Mouse (Mus musculus) natural killer cell, adult 2 months (primary cell): ENCODE data around the gene Sf3b6.
"Not testable (repeated sequence)": the region's sequence is repeated elsewhere in the genome, so short reads cannot be mapped to it uniquely, and the experiment has no call there.

ENCODE experiments used
- DNase-seq, 2 experiments: peaks; one replicate each; pipeline ENCODE4 v3.0.0; 2022; ENCODE audit warnings: low spot score in 2 of 2

The Sf3b6 gene

GRCm38 (mm10) chr12:4817361-4818101, at the start of gene Sf3b6:
Gene Sf3b6 (plus strand): TSS chr12:4817544.
- peak; percentile 99 for DNase-seq

- peak; percentile 90 to 92 for DNase-seq
Measured at GRCm38 (mm10) chr12:4768492-4769332, 48.6 kb upstream of the Sf3b6 start, which contains the start of the genes Pfn4 and Fam228b. Gene Pfn4 (plus strand): TSS chr12:4769022. Gene Fam228b (minus strand): TSS chr12:4769267.

GRCm38 (mm10) chr12:4769333-4769723, 48.0 kb upstream of the Sf3b6 start:
- no peak for DNase-seq

- no peak for DNase-seq
Measured at GRCm38 (mm10) chr12:4774895-4775587, 42.3 kb upstream of the Sf3b6 start.

- DNase-seq, result no peak
Measured at GRCm38 (mm10) chr12:4775588-4775949, 41.8 kb upstream of the Sf3b6 start.

GRCm38 (mm10) chr12:4777734-4778133, 39.6 kb upstream of the Sf3b6 start:
- no peak for DNase-seq

GRCm38 (mm10) chr12:4780245-4780644, 37.1 kb upstream of the Sf3b6 start:
- no peak for DNase-seq

GRCm38 (mm10) chr12:4781270-4781669, 36.1 kb upstream of the Sf3b6 start:
- no peak for DNase-seq

- DNase-seq, result not testable (repeated sequence)
Measured at GRCm38 (mm10) chr12:4781725-4782404, 35.5 kb upstream of the Sf3b6 start.

GRCm38 (mm10) chr12:4783598-4783997, 33.7 kb upstream of the Sf3b6 start:
- no peak for DNase-seq

- no peak for DNase-seq
Measured at GRCm38 (mm10) chr12:4784466-4784865, 32.9 kb upstream of the Sf3b6 start.

GRCm38 (mm10) chr12:4788128-4788527, 29.2 kb upstream of the Sf3b6 start:
- not testable (repeated sequence) for DNase-seq

- no peak for DNase-seq
Measured at GRCm38 (mm10) chr12:4793718-4794117, 23.6 kb upstream of the Sf3b6 start.

GRCm38 (mm10) chr12:4797471-4797870, 19.9 kb upstream of the Sf3b6 start:
- not testable (repeated sequence) for DNase-seq

- no peak for DNase-seq
Measured at GRCm38 (mm10) chr12:4811036-4811435, 6.3 kb upstream of the Sf3b6 start.

GRCm38 (mm10) chr12:4811705-4812104, 5.6 kb upstream of the Sf3b6 start:
- DNase-seq, result no peak

GRCm38 (mm10) chr12:4813636-4814035, 3.7 kb upstream of the Sf3b6 start:
- no peak for DNase-seq

- no peak for DNase-seq
Measured at GRCm38 (mm10) chr12:4816680-4817360, 524 bp upstream of the Sf3b6 start.

GRCm38 (mm10) chr12:4827256-4827655, 9.9 kb downstream of the Sf3b6 start:
- DNase-seq, result no peak

- DNase-seq, result no peak
Measured at GRCm38 (mm10) chr12:4836959-4837358, 19.6 kb downstream of the Sf3b6 start.

GRCm38 (mm10) chr12:4840010-4840409, 22.7 kb downstream of the Sf3b6 start:
- DNase-seq, result no peak
